Mouse (Mus musculus) urinary bladder, postnatal 36 days (tissue): ENCODE measurements around the gene Ndrg4.
A peak's percentile ranks its signal among the peaks of the same experiment; 100 is the strongest.

ENCODE experiments used
- DNase-seq, 2 experiments: peaks; one replicate each; pipeline ENCODE4 v3.0.0; 2022; ENCODE audit warnings: low spot score in 2 of 2, mixed read lengths in 1 of 2

Gene Ndrg4

GRCm38 (mm10) chr8:95678024-95678611 lies 1.3 kb downstream of the Ndrg4 start:
- no peak for DNase-seq

GRCm38 (mm10) chr8:95688073-95688672 lies 11.4 kb downstream of the Ndrg4 start:
- no peak for DNase-seq

GRCm38 (mm10) chr8:95690929-95691541 lies 14.3 kb downstream of the Ndrg4 start:
- no peak for DNase-seq

- no peak for DNase-seq
These were observed 17.9 kb downstream of the Ndrg4 start for GRCm38 (mm10) chr8:95694631-95695030.

- no peak for DNase-seq
These were observed 19.9 kb downstream of the Ndrg4 start for GRCm38 (mm10) chr8:95696661-95697060.

GRCm38 (mm10) chr8:95697128-95697527 lies 20.3 kb downstream of the Ndrg4 start:
- peak; percentile 63 to 73 for DNase-seq

GRCm38 (mm10) chr8:95698179-95698578 lies 21.4 kb downstream of the Ndrg4 start:
- DNase-seq: no peak

- DNase-seq: no peak
These were observed 23.5 kb downstream of the Ndrg4 start for GRCm38 (mm10) chr8:95700282-95700681.

- no peak for DNase-seq
These were observed 25.0 kb downstream of the Ndrg4 start for GRCm38 (mm10) chr8:95701809-95702208.

GRCm38 (mm10) chr8:95702480-95703446 lies 26.0 kb downstream of the Ndrg4 start:
- peak; percentile 58 to 81 for DNase-seq

GRCm38 (mm10) chr8:95703461-95704260 lies 26.9 kb downstream of the Ndrg4 start:
- no peak for DNase-seq

GRCm38 (mm10) chr8:95704538-95704937 lies 27.8 kb downstream of the Ndrg4 start:
- DNase-seq: no peak

- DNase-seq: no peak
These were observed 32.8 kb downstream of the Ndrg4 start for GRCm38 (mm10) chr8:95709579-95709978.

- DNase-seq: no peak
These were observed 34.2 kb downstream of the Ndrg4 start for GRCm38 (mm10) chr8:95711029-95711428.

- DNase-seq: no peak
These were observed 35.6 kb downstream of the Ndrg4 start for GRCm38 (mm10) chr8:95712395-95712794.

GRCm38 (mm10) chr8:95713100-95714010 lies 36.6 kb downstream of the Ndrg4 start:
- peak; percentile 49 to 60 for DNase-seq

- no peak for DNase-seq
These were observed 37.6 kb downstream of the Ndrg4 start for GRCm38 (mm10) chr8:95714367-95714766.

GRCm38 (mm10) chr8:95714837-95715413 lies 38.1 kb downstream of the Ndrg4 start:
- no peak for DNase-seq

GRCm38 (mm10) chr8:95715676-95716531 lies 39.1 kb downstream of the Ndrg4 start, which contains the start of gene Setd6:
Gene Setd6, plus strand, starts transcription at chr8:95715881.
- DNase-seq: peak; percentile 75 to 84
